Mouse (Mus musculus) cerebellum, adult 2 months (tissue): ENCODE data around the gene Srbd1. TPM values are rescaled to one million over a fixed set of nuclear protein-coding genes. Genes with fewer than 3 reads are reported as not detected.

Source experiments
- DNase-seq, 2 experiments: peaks; one replicate each; pipeline ENCODE4 v3.0.0; 2021
- H3K27ac ChIP-seq: fragments of 200-500 bp; 2 replicates; pipeline ENCODE4 v1.5.1; 2012; ENCODE audit warnings: low read length, control low read depth, inconsistent platforms; ENCODE audit not compliant: insufficient read depth
- H3K27me3 ChIP-seq: fragments of 200-500 bp; 2 replicates; pipeline ENCODE4 v1.6.1; 2012; ENCODE audit warnings: inconsistent platforms, mild to moderate bottlenecking, low read length, moderate library complexity; ENCODE audit not compliant: control insufficient read depth, insufficient read depth
- H3K4me1 ChIP-seq: fragments of 200-500 bp; 2 replicates; pipeline ENCODE4 v1.6.1; 2011; ENCODE audit warnings: low read length; ENCODE audit not compliant: control insufficient read depth, insufficient read depth
- H3K4me3 ChIP-seq: fragments of 200-500 bp; replicated peaks from 2 replicates; pipeline ENCODE3; 2011; ENCODE audit warnings: mild to moderate bottlenecking, low read depth, low read length, control low read depth; ENCODE audit not compliant: insufficient read depth
- CTCF ChIP-seq: fragments of 200-500 bp; IDR thresholded peaks from 2 replicates; pipeline ENCODE4 v1.5.1; 2011; ENCODE audit warnings: low read depth, mild to moderate bottlenecking, control low read depth, low read length, moderate library complexity, borderline replicate concordance; ENCODE audit not compliant: insufficient read depth
- POLR2A ChIP-seq: fragments of 200-500 bp; IDR thresholded peaks from 2 replicates; pipeline ENCODE4 v1.6.1; 2011; ENCODE audit warnings: low read length, control low read depth, borderline replicate concordance; ENCODE audit not compliant: insufficient read depth
- WGBS: fragments of 180-500 bp; shearing (Covaris S2); methylation state at CpG from one replicate; pipeline ENCODE4 v1.1.7; 2018; 5-methylcytosine and 5-hydroxymethylcytosine counted together
- polyA plus RNA-seq: library from polyadenylated mRNA; depleted of rRNA; stranded (reverse); fragments of >200 nt; gene quantifications from 2 replicates; pipeline ENCODE4 v1.2.3, GENCODE M21; 2012

Gene Srbd1
- polyA plus RNA-seq, 1 experiment = 5.9 TPM

GRCm38 (mm10) chr17:86128198-86128597 lies 16.8 kb downstream of the Srbd1 start:
- DNase-seq = no peak
- 98% methylated on average over 5 of the region's 5 CpGs for WGBS
- H3K4me1 ChIP-seq = no peaks in the 10 kb centered on the region
- no peak overlapping the region for H3K4me3 ChIP-seq
- no peak for TF ChIP-seq CTCF
- H3K27me3 ChIP-seq = no peaks in the 10 kb centered on the region
- H3K27ac ChIP-seq = no peak overlapping the region

- H3K27me3 ChIP-seq = no peaks in the 10 kb centered on the region
- no peak for DNase-seq
- no peaks in the 10 kb centered on the region for H3K4me1 ChIP-seq
- 87% methylated on average over 5 of the region's 5 CpGs for WGBS
- TF ChIP-seq CTCF (no peak), POLR2A (no peak)
- no peak overlapping the region for H3K27ac ChIP-seq
- no peak overlapping the region for H3K4me3 ChIP-seq
Measured at GRCm38 (mm10) chr17:86125908-86126307, 19.1 kb downstream of the Srbd1 start.

GRCm38 (mm10) chr17:86123146-86123545 lies 21.8 kb downstream of the Srbd1 start:
- TF ChIP-seq CTCF (no peak), POLR2A (no peak)
- Histone ChIP-seq H3K27me3 (no peaks in the 10 kb centered on the region), H3K4me3 (no peak overlapping the region), H3K27ac (no peak overlapping the region), H3K4me1 (no peaks in the 10 kb centered on the region)
- 94% methylated on average over 3 of the region's 3 CpGs for WGBS
- DNase-seq = no peak

GRCm38 (mm10) chr17:86096875-86097274 lies 48.1 kb downstream of the Srbd1 start:
- no peaks in the 10 kb centered on the region for H3K27me3 ChIP-seq
- 60% methylated on average over 2 of the region's 2 CpGs for WGBS
- no peak overlapping the region for H3K4me3 ChIP-seq
- no peak for TF ChIP-seq CTCF
- no peak for TF ChIP-seq POLR2A
- H3K27ac ChIP-seq = no peak overlapping the region
- no peak for DNase-seq
- no peaks in the 10 kb centered on the region for H3K4me1 ChIP-seq

GRCm38 (mm10) chr17:86093124-86093523 lies 51.9 kb downstream of the Srbd1 start:
- WGBS = 100% methylated on average over 1 of the region's 1 CpGs

GRCm38 (mm10) chr17:86091631-86092030 lies 53.3 kb downstream of the Srbd1 start:
- Histone ChIP-seq H3K4me3 (no peak overlapping the region), H3K4me1 (no peaks in the 10 kb centered on the region), H3K27me3 (no peaks in the 10 kb centered on the region), H3K27ac (no peak overlapping the region)
- TF ChIP-seq POLR2A (no peak), CTCF (no peak)
- no peak for DNase-seq
- 78% methylated on average over 1 of the region's 1 CpGs for WGBS

More at GRCm38 (mm10) chr17:86093124-86093523, 51.9 kb downstream of the Srbd1 start:
- DNase-seq = no peak
- TF ChIP-seq CTCF (no peak), POLR2A (no peak)
- H3K27me3 ChIP-seq = no peaks in the 10 kb centered on the region
- no peak overlapping the region for H3K4me3 ChIP-seq
- no peak overlapping the region for H3K27ac ChIP-seq
- H3K4me1 ChIP-seq = no peaks in the 10 kb centered on the region

- H3K4me3 ChIP-seq = no peak overlapping the region
- TF ChIP-seq CTCF (no peak), POLR2A (no peak)
- no peaks in the 10 kb centered on the region for H3K4me1 ChIP-seq
- WGBS = 63% methylated on average over 9 of the region's 9 CpGs
- H3K27me3 ChIP-seq = no peaks in the 10 kb centered on the region
- DNase-seq = no peak
- H3K27ac ChIP-seq = no peak overlapping the region
Measured at GRCm38 (mm10) chr17:86089893-86090588, 54.9 kb downstream of the Srbd1 start.

- no peak overlapping the region for H3K4me3 ChIP-seq
- DNase-seq = no peak
- no peaks in the 10 kb centered on the region for H3K4me1 ChIP-seq
- no peaks in the 10 kb centered on the region for H3K27me3 ChIP-seq
- no peak for TF ChIP-seq CTCF
- no peak for TF ChIP-seq POLR2A
- no peak overlapping the region for H3K27ac ChIP-seq
- WGBS = 94% methylated on average over 9 of the region's 9 CpGs
Measured at GRCm38 (mm10) chr17:86087922-86088321, 57.1 kb downstream of the Srbd1 start.

GRCm38 (mm10) chr17:86086191-86086590 lies 58.8 kb downstream of the Srbd1 start:
- DNase-seq = no peak
- TF ChIP-seq POLR2A (no peak), CTCF (no peak)
- no peaks in the 10 kb centered on the region for H3K4me1 ChIP-seq
- H3K4me3 ChIP-seq = no peak overlapping the region
- H3K27ac ChIP-seq = no peak overlapping the region
- no peaks in the 10 kb centered on the region for H3K27me3 ChIP-seq
- WGBS = 83% methylated on average over 4 of the region's 4 CpGs
